Mouse (Mus musculus) midbrain, embryonic 13.5 days (tissue): ENCODE results near the gene Dpp6. TPM values are rescaled to one million over a fixed set of nuclear protein-coding genes. Genes with fewer than 3 reads are reported as not detected.

Experiments used
- ATAC-seq: fragments of 200-750 bp; cut with Nextera tagmentation; 2 replicates; pipeline ENCODE4 v1.8.0; 2017; ENCODE audit warnings: mild to moderate bottlenecking, moderate TSS enrichment, moderate library complexity
- H3K27ac ChIP-seq: fragments of 300-500 bp; sonication (generic); 2 replicates; pipeline ENCODE4 v1.5.1; 2015; ENCODE audit warnings: inconsistent platforms, mild to moderate bottlenecking, moderate library complexity
- H3K27me3 ChIP-seq: fragments of 300-500 bp; sonication (generic); 2 replicates; pipeline ENCODE4 v1.6.1; 2015; ENCODE audit warnings: mild to moderate bottlenecking, inconsistent platforms
- H3K36me3 ChIP-seq: fragments of 300-500 bp; sonication (generic); 2 replicates; pipeline ENCODE4 v1.6.1; 2015; ENCODE audit warnings: mild to moderate bottlenecking, inconsistent platforms
- H3K4me1 ChIP-seq: fragments of 300-500 bp; sonication (generic); replicated peaks from 2 replicates; pipeline ENCODE4 v1.6.1; 2015; ENCODE audit warnings: inconsistent platforms
- H3K4me2 ChIP-seq: fragments of 300-500 bp; sonication (generic); replicated peaks from 2 replicates; pipeline ENCODE4 v1.6.1; 2015; ENCODE audit warnings: moderate library complexity, mild to moderate bottlenecking, inconsistent platforms
- H3K4me3 ChIP-seq: fragments of 300-500 bp; sonication (generic); replicated peaks from 2 replicates; pipeline ENCODE4 v1.5.1; 2015; ENCODE audit warnings: mild to moderate bottlenecking, inconsistent platforms
- H3K9ac ChIP-seq: fragments of 300-500 bp; sonication (generic); replicated peaks from 2 replicates; pipeline ENCODE4 v1.6.1; 2015; ENCODE audit warnings: mild to moderate bottlenecking, inconsistent platforms
- H3K9me3 ChIP-seq: fragments of 300-500 bp; sonication (generic); 2 replicates; pipeline ENCODE4 v1.6.1; 2016; ENCODE audit warnings: mild to moderate bottlenecking, inconsistent platforms
- WGBS: fragments of 180-500 bp; shearing (Covaris S2); methylation state at CpG from one replicate; pipeline ENCODE4 v1.1.7; 2015; 5-methylcytosine and 5-hydroxymethylcytosine counted together
- polyA plus RNA-seq: library from polyadenylated mRNA; unstranded; fragments of >200 nt; fragmentation: Nextera tagmentation; extraction: Ambion mirVana; gene quantifications from 2 replicates; pipeline ENCODE4 v1.2.1, GENCODE M21; 2015

The Dpp6 gene
- polyA plus RNA-seq, 1 experiment from 2014 or later: 46.4 TPM

DNA sequence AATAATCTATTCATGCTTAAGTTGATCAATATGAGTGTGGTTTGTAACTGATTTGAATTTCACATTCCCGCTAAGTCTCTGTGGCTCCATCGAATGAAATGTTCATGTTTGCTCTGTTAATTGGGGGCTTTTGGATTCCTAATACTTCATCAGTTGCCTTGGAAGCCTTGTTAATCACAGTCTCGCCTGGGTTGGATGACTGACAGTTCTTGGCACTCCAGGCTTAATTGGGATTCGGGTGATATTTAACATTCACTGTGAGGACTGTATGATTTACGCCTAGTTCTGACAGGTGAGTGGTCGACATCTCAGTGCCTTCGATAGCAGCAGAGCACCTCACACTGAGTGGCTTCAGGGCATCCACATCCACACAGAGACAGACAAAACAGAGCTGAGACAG lies 90.1 kb downstream of the Dpp6 start:
- Histone ChIP-seq H3K4me2 (peak overlapping the region; percentile 70), H3K27ac (peak overlapping the region; percentile 9; the same call in 1 of the 2 replicates), H3K4me3 (no peak overlapping the region), H3K9ac (no peak overlapping the region), H3K36me3 (no peaks in the 10 kb centered on the region), H3K27me3 (peaks cover 3% of the 10 kb centered on the region; the same call in 1 of the 2 replicates), H3K4me1 (peaks cover 29% of the 10 kb centered on the region), H3K9me3 (no peaks in the 10 kb centered on the region)
- 76% methylated on average over 7 of the region's 7 CpGs for WGBS
- ATAC-seq: no peak

DNA sequence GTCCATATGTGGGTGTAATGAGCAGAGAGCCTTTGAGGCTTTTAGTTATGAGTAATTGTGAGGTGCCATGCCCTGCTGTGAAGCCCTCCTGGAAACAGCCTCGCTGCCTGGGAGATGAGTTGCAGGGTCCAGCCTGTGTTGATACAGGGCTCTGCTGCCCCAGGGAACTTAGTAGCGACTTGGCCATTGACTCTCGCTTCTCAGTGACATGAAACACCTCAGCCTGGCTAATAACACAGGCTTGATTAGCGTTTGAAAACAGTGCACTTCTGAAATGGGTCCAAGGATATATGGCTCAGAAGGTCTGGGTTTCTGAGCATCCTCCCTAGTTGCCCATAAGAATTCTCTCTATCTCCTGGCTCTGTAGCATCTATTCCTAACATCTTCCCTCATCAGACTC lies 91.6 kb downstream of the Dpp6 start:
- WGBS: 82% methylated on average over 4 of the region's 4 CpGs
- Histone ChIP-seq H3K4me2 (no peak overlapping the region), H3K27ac (no peak overlapping the region), H3K36me3 (no peaks in the 10 kb centered on the region), H3K4me1 (peaks cover 29% of the 10 kb centered on the region), H3K4me3 (no peak overlapping the region), H3K27me3 (no peaks in the 10 kb centered on the region; the same call in 1 of the 2 replicates), H3K9me3 (no peaks in the 10 kb centered on the region), H3K9ac (no peak overlapping the region)
- ATAC-seq: no peak

DNA sequence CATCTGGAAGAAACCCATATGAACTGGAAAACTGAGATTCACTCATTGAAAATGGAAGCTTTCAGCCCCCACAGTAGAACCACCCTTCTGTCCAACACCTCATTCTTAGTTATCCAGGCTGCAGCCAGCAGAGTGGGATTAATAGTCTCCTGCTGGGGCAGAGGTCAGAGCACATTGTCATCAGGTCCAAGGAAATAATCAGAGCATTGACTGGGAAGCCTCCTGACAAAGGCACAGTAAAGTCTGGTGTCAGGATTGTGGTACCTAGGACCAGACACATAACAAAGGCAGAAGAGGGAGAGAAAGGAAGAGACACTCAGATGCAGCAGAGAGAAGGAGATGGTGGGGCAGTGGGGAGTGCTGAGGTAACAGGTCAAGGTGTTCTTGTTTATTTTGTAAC lies 93.3 kb downstream of the Dpp6 start:
- H3K4me2 ChIP-seq: no peak overlapping the region
- ATAC-seq: no peak
- no peaks in the 10 kb centered on the region for H3K36me3 ChIP-seq
- H3K9me3 ChIP-seq: no peaks in the 10 kb centered on the region
- H3K4me1 ChIP-seq: peaks cover 16% of the 10 kb centered on the region
- no peak overlapping the region for H3K4me3 ChIP-seq
- no peak overlapping the region for H3K9ac ChIP-seq
- H3K27ac ChIP-seq: no peak overlapping the region
- H3K27me3 ChIP-seq: no peaks in the 10 kb centered on the region; the same call in 1 of the 2 replicates

DNA sequence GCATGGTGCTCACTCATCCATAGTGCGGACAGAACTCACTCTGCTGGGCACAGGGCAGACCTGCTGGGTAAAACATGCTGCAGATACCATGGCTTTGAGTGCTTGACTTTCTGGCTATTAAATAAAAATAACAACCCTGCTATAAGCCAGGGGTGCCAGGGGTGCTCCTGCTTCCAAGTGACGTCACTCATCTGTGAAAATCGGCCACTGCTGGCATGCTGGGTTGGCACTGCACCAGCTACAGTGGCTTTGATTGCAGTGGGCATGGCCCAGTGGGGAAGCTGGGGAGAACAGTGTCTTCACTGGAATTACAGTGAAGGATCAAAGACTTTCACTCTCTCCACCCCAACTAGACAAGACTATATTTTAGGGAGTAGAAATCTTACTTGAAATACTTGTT lies 95.0 kb downstream of the Dpp6 start:
- Histone ChIP-seq H3K4me2 (no peak overlapping the region), H3K4me1 (0 out of 2 replicates have a peak, but pooled peaks cover under 1% of the 10 kb centered on the region), H3K4me3 (no peak overlapping the region), H3K36me3 (no peaks in the 10 kb centered on the region), H3K27me3 (no peaks in the 10 kb centered on the region; the same call in 1 of the 2 replicates), H3K9me3 (no peaks in the 10 kb centered on the region), H3K27ac (no peak overlapping the region), H3K9ac (no peak overlapping the region)
- 88% methylated on average over 3 of the region's 3 CpGs for whole genome bisulfite sequencing
- ATAC-seq: no peak

DNA sequence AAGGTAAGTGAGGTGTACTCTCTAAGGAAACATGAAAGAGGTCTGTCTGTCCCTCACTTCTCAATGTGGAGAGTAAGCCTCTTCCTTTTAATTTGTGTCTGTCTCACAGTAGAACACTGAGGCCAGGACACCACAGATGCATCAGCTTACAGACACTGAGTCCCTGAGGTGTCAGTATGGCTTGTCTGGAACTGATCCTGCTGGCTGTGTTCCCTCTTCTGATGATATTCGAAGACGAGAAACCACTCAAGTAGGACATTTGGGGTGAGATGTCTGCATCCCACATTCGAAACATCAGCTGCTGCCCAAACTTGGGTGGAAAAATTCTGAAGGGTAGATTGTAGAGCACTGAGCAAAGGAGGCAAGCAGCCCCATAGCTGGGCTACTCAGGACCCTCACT lies 101.8 kb downstream of the Dpp6 start:
- Histone ChIP-seq H3K9me3 (no peaks in the 10 kb centered on the region), H3K36me3 (no peaks in the 10 kb centered on the region), H3K4me2 (no peak overlapping the region), H3K9ac (no peak overlapping the region), H3K4me3 (no peak overlapping the region), H3K4me1 (no peaks in the 10 kb centered on the region), H3K27me3 (no peaks in the 10 kb centered on the region), H3K27ac (no peak overlapping the region)
- no peak for ATAC-seq
- 95% methylated on average over 3 of the region's 3 CpGs for WGBS

DNA sequence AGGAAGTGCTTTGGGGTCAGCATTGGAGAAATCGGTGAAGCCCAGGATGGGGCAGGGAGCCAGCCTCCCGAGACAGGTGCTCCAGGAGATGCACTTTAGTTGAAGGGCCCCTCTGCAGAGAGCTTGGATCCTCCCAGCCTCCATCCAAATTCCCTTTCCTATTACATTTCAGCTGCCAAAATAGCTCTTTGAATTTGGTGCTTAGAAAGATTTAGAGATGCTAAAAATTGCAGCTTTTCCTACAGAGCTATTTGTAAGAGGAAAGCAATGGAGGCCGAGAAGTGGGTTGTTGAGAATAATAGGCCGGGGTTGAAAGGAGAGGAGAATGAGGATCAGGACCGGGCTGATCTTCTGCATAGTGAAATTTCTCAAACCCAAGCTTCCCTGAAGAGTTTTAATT lies 107.5 kb downstream of the Dpp6 start:
- no peak overlapping the region for H3K4me2 ChIP-seq
- H3K9me3 ChIP-seq: no peaks in the 10 kb centered on the region
- no peak overlapping the region for H3K27ac ChIP-seq
- no peak overlapping the region for H3K9ac ChIP-seq
- ATAC-seq: no peak
- H3K4me1 ChIP-seq: no peaks in the 10 kb centered on the region
- no peaks in the 10 kb centered on the region for H3K36me3 ChIP-seq
- H3K27me3 ChIP-seq: no peaks in the 10 kb centered on the region
- H3K4me3 ChIP-seq: no peak overlapping the region
- WGBS: 79% methylated on average over 5 of the region's 5 CpGs

DNA sequence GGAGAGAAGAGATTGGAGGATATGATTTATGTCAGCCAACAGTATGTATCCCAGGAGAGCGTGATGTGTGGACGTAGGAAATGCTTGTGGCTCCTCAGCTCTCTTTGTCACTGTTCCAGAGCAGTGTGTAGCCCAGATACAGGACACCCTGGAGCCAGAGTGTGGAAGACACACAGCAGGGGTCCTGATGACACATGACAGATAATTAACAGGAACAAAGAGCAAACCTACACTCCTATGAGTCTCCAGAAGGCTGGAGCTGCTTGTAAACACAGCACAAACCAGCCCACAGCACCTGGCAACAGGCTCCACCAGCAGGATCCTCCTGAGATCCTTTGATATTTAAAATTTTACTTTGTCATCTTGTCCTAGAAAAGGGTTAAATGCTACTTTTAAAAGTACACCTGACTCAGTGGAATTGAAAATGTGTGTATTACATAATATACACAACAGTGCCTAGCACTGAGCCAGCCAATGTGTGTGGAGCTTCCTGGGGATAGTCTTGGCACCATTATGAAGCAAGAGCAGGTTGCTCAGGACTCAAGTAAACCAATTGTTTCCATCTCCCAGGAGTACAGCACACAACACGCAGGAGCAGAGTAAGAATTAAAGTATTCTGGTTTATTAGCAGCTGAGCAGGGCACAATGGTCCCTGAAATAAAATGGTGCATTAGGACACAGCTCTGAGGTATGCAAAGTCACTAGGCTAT lies 115.6 kb downstream of the Dpp6 start:
- H3K4me1 ChIP-seq: no peaks in the 10 kb centered on the region
- WGBS: 67% methylated on average over 3 of the region's 3 CpGs
- ATAC-seq: no peak

DNA sequence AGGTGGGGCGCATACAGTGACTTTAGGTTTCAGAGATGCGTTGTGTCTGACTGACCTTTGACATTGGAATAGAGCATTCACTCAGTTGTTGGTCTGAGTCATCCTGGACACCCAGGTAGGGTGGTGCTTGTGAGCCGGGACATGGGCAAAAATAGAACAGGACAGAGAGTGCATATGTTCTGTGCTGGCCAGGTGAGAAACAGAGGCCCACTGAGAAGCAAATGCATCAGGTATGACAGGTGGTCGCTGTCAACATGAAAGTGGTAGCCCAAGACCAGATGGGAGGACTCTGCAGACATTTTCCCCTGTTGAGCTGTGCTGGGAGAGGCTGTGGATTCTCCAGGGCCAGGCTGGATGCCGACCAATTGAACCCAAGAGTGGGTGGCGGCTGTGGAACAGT lies 117.9 kb downstream of the Dpp6 start:
- no peak overlapping the region for H3K4me3 ChIP-seq
- no peak overlapping the region for H3K4me2 ChIP-seq
- H3K9ac ChIP-seq: no peak overlapping the region
- H3K9me3 ChIP-seq: no peaks in the 10 kb centered on the region
- 91% methylated on average over 6 of the region's 6 CpGs for WGBS
- no peak overlapping the region for H3K27ac ChIP-seq
- H3K4me1 ChIP-seq: no peaks in the 10 kb centered on the region
- no peaks in the 10 kb centered on the region for H3K36me3 ChIP-seq
- ATAC-seq: no peak
- no peaks in the 10 kb centered on the region for H3K27me3 ChIP-seq

More for the DNA sequence above, 115.6 kb downstream of the Dpp6 start:
- Histone ChIP-seq H3K27ac (no peak overlapping the region), H3K9me3 (no peaks in the 10 kb centered on the region), H3K27me3 (no peaks in the 10 kb centered on the region), H3K4me2 (no peak overlapping the region), H3K4me3 (no peak overlapping the region), H3K9ac (no peak overlapping the region), H3K36me3 (no peaks in the 10 kb centered on the region)

DNA sequence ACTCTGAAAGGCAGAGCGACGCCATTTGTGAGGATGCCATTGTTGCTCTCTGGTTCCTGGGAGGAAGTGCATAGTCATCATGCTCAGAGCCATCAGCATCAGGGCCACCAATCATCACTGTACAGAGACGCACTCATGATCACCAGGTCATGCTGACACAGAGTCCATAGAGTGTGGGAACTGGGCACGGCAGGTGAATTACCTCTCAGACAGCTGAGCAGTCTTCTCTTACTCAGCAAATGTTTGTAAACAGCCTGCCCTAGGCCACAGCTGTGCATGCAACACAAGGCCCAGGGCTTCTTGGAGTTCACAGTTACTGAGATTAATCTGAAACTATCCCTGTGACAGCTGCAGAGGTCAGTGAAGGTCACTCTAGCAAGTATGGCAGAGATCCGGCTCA lies 124.5 kb downstream of the Dpp6 start:
- H3K4me3 ChIP-seq: no peak overlapping the region
- peaks cover 7% of the 10 kb centered on the region; the same call in 1 of the 2 replicates for H3K4me1 ChIP-seq
- no peaks in the 10 kb centered on the region for H3K9me3 ChIP-seq
- H3K27ac ChIP-seq: no peak overlapping the region
- 75% methylated on average over 5 of the region's 5 CpGs for WGBS
- no peak overlapping the region for H3K9ac ChIP-seq
- no peaks in the 10 kb centered on the region for H3K27me3 ChIP-seq
- H3K4me2 ChIP-seq: no peak overlapping the region
- no peaks in the 10 kb centered on the region for H3K36me3 ChIP-seq
- no peak for ATAC-seq

DNA sequence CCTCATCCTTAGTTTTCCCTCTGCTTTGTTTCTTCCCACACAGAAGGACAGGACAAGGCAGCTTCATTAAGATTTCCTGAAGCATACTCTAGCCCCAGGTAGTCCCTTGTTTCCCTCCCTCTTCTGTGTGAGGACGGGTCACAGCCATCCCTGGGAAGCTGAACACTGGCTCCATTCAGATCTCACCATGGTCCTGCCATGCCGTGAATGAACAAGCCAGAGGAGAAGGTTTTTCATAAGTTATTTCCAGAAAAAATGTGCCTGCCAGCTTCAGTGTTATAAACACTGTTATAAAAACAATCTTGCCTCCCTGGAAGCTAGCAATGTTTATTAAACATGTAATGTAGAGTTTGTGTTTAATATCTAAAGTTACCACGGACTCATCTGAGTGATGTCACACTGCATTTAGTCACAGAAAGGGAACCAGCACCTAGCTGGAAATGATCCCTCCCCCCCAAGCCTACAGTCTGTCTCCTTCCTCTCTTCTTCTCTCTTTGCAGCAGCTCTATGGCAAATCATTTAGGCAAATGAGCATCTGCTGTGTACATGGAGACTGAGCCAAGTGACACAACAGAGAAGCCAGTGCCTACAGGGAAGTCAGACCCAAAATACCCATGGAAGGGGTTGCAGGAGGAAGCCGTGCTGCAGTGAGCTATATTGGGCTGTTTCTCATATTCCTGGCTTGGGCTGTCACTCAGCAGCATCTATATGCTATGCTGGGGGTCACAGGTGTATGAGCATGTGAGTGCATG lies 128.3 kb downstream of the Dpp6 start:
- Histone ChIP-seq H3K27me3 (no peaks in the 10 kb centered on the region), H3K4me1 (peaks cover 7% of the 10 kb centered on the region; the same call in 1 of the 2 replicates), H3K4me3 (no peak overlapping the region), H3K27ac (no peak overlapping the region), H3K9ac (no peak overlapping the region), H3K4me2 (no peak overlapping the region), H3K9me3 (no peaks in the 10 kb centered on the region), H3K36me3 (no peaks in the 10 kb centered on the region)
- 72% methylated on average over 4 of the region's 4 CpGs for WGBS
- ATAC-seq: peak; percentile 62; the same call in 1 of the 2 replicates

DNA sequence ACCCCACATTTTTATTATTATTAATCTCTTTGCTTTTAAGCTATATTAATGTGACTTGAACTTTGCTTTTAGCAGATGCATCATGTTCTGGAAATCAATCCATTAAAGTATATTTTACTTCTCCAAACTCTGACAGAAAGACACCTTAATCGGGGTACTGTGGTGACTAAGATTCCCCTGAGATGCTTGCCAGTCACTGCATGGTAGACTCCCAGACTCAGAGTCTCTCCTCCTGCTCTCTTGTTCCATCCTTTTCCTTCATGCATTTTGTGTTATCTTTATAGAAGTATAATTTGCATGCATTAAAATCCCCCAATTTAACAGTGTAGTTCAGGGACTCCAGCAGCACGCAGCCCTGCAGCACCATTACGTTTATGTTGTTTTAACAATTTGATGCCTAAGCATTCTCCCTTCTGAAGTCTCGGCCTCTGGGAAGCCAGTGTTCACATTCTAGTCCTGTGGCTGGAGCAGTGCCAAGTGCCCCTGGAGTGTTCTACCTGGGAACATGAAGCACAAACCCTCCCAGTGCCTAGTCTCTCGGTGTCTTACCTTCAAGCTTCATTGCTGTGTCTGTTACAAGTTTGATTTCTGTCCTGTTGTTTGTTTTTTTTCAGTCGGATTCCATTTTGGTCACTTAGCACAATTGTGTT lies 153.1 kb downstream of the Dpp6 start:
- Histone ChIP-seq H3K4me2 (no peak overlapping the region), H3K27ac (no peak overlapping the region), H3K4me1 (peaks cover 5% of the 10 kb centered on the region; the same call in 1 of the 2 replicates), H3K27me3 (no peaks in the 10 kb centered on the region), H3K9ac (no peak overlapping the region), H3K9me3 (no peaks in the 10 kb centered on the region), H3K36me3 (no peaks in the 10 kb centered on the region), H3K4me3 (no peak overlapping the region)
- WGBS: 81% methylated on average over 6 of the region's 6 CpGs
- no peak for ATAC-seq

DNA sequence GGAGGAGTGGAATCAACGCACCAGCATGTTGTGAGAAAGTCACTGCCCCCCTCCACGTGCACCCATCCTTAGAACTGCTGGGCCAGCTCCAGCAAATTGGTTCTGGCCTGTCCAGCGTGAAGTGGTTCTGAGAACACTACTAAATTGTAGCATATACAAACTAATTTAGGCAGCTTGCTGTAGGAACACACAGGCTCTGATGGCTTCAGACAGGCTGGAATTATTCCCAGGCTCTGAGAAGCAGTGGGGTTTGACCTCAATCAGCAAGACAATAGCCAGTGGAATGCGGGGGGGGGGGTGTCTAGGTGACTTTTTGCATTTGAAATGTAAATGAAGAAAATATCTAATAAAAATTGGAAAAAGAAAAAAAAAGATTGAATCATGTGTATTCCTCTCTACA lies 156.2 kb downstream of the Dpp6 start:
- Histone ChIP-seq H3K27ac (no peak overlapping the region), H3K27me3 (no peaks in the 10 kb centered on the region), H3K4me2 (no peak overlapping the region), H3K9me3 (no peaks in the 10 kb centered on the region), H3K36me3 (no peaks in the 10 kb centered on the region), H3K4me3 (no peak overlapping the region), H3K9ac (no peak overlapping the region), H3K4me1 (peaks cover 5% of the 10 kb centered on the region; the same call in 1 of the 2 replicates)
- no peak for ATAC-seq
- 10% methylated on average over 4 of the region's 4 CpGs for WGBS
